Comparison of ENCODE assay signal across 9 mouse cellular contexts in the genomic region with DNA sequence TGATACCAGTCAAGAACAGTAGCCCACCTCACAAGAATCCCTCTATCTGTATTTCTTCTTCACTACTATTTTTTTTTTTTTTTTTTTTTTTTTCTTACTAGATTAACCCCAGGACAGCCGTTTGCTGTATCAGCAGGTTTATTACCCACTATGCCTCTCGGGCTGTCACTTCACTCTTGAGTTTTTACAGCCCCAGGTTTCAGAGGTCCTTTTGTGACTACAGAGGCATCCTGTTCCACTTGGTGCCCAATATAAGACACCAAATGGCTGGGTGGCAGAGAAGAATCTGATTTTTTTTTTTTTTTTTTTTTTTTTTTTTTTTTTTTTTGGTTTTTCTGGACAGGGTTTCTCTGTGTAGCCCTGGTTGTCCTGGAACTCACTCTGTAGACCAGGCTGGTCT. TPM values are rescaled to one million over a fixed set of nuclear protein-coding genes. Genes with fewer than 3 reads are reported as not detected.
A peak's percentile ranks its signal among the peaks of the same experiment; 100 is the strongest.
DNase-seq lines count a peak whose midpoint lies in the region; ATAC-seq and TF ChIP-seq lines count a peak whose summit lies in the region.
"Had no signal": no experiment of that assay in that cellular context is flagged by ENCODE, and none has a peak within 500 bp of the region (broad histone marks: within the 10 kb centered on the region; RNA-seq: fewer than 3 reads in every experiment).

No protein-coding gene starts in this region.

- no peaks in the 10 kb centered on the region; the same call in 1 of the 2 replicates for H3K9me3 ChIP-seq in liver, embryonic 13.5 days (replicated peaks)

- ATAC-seq in liver, embryonic 13.5 days (ENCODE audit: low read depth), result no peak

- WGBS in spleen, adult 2 months, result 3% methylated on average over 2 of the region's 2 CpGs
- WGBS in liver, embryonic 13.5 days (ENCODE audit: insufficient replicate concordance), result 0% methylated on average over 2 of the region's 2 CpGs

- no peaks in the 10 kb centered on the region for H3K27me3 ChIP-seq in spleen, adult 2 months (ENCODE audit: control insufficient read depth, insufficient read depth, low read length)
- H3K27me3 ChIP-seq in liver, embryonic 13.5 days, result peaks cover 66% of the 10 kb centered on the region

- H3K4me2 ChIP-seq in liver, embryonic 13.5 days, result peak overlapping the region; percentile 73

- intact Hi-C loops in gastrocnemius, adult 2 months (cut with DNase I), result no loop called here
- intact Hi-C loops in gastrocnemius, postnatal 14 days (cut with DNase I; ENCODE audit: low total_unique reads), result no loop called here

- no peak for DNase-seq in gastrocnemius, adult 2 months
- DNase-seq in gastrocnemius, postnatal 14 days, result no peak
- DNase-seq in spleen, adult 2 months (ENCODE audit: low read depth in 1 of 2, low spot score in 2 of 2), result no peak
- no peak for DNase-seq in spleen, adult 18-20 months
- no peak for DNase-seq in liver, embryonic 13.5 days
- DNase-seq in urinary bladder, postnatal 14 days (ENCODE audit: low spot score), result no peak
- no peak for DNase-seq in cerebellum, adult 18-20 months
- DNase-seq in cerebellum, adult 8-10 months, result no peak
- DNase-seq: right cerebral cortex, postnatal 4 days had no signal

- H3K9ac ChIP-seq in liver, embryonic 13.5 days, result no peak overlapping the region

- TF ChIP-seq POLR2A in spleen, adult 2 months (IDR thresholded peaks at IDR 0.05; ENCODE audit: low read depth, low read length), result no peak

- H3K4me1 ChIP-seq in spleen, adult 2 months (ENCODE audit: control insufficient read depth, insufficient read depth, insufficient read length), result 0 out of 2 replicates have a peak, but pooled peaks cover 4% of the 10 kb centered on the region
- peaks cover 16% of the 10 kb centered on the region for H3K4me1 ChIP-seq in liver, embryonic 13.5 days (replicated peaks)

- H3K36me3 ChIP-seq in spleen, adult 2 months (ENCODE audit: control insufficient read depth, insufficient read depth, low read length), result no peaks in the 10 kb centered on the region
- no peaks in the 10 kb centered on the region for H3K36me3 ChIP-seq in liver, embryonic 13.5 days

- no peak overlapping the region for H3K27ac ChIP-seq in gastrocnemius, adult 2 months
- H3K27ac ChIP-seq in spleen, adult 2 months (ENCODE audit: insufficient read depth, low read length), result no peak overlapping the region
- H3K27ac ChIP-seq in liver, embryonic 13.5 days, result no peak overlapping the region

- H3K4me3 ChIP-seq in gastrocnemius, adult 2 months, result peak overlapping the region; percentile 89
- peak overlapping the region; percentile 68; the same call in 1 of the 2 replicates for H3K4me3 ChIP-seq in spleen, adult 2 months (ENCODE audit: extremely low read depth, insufficient read depth, insufficient read length)
- H3K4me3 ChIP-seq in liver, embryonic 13.5 days (replicated peaks), result peak overlapping the region; percentile 59; the same call in 1 of the 2 replicates

- TF ChIP-seq CTCF in gastrocnemius, adult 2 months (IDR thresholded peaks at IDR 0.05), result no peak
- no peak for TF ChIP-seq CTCF in spleen, adult 2 months (IDR thresholded peaks at IDR 0.05; ENCODE audit: extremely low read depth, insufficient read depth, insufficient read length, insufficient replicate concordance)

RNA-seq across cellular contexts. Expression of a gene that starts 1.6 kb away (rescaled TPM):
- 1 to 10 TPM; 2.7 to 8.2 TPM for total RNA-seq in gastrocnemius, adult 2 months (2021)
- 1 to 10 TPM; 3.9 to 4.6 TPM for total RNA-seq in gastrocnemius, postnatal 14 days (2021)
- 1.1 and 1.4 TPM in 2 replicates for polyA plus RNA-seq in spleen, adult 2 months (2012; rRNA removed)
- 1.3 and 1.6 TPM in 2 replicates for polyA plus RNA-seq in liver, embryonic 13.5 days (2015; fragmentation: Nextera tagmentation; extraction: Ambion mirVana)

RNA-seq across cellular contexts. Expression of a gene that starts 26.4 kb away (rescaled TPM):
- 1 to 10 TPM; 4.3 to 4.4 TPM for total RNA-seq in gastrocnemius, adult 2 months (2021)
- total RNA-seq in gastrocnemius, postnatal 14 days (2021), result 1 to 10 TPM; 5.3 to 5.7 TPM
- polyA plus RNA-seq in spleen, adult 2 months (2012; rRNA removed), result 2.3 and 2.8 TPM in 2 replicates
- 18.4 and 20.7 TPM in 2 replicates for polyA plus RNA-seq in liver, embryonic 13.5 days (2015; fragmentation: Nextera tagmentation; extraction: Ambion mirVana)

RNA-seq across cellular contexts. Expression of a gene that starts 48.7 kb away (rescaled TPM):
- 10 to 100 TPM; 62.6 to 74.4 TPM for total RNA-seq in gastrocnemius, adult 2 months (2021)
- total RNA-seq in gastrocnemius, postnatal 14 days (2021), result 10 to 100 TPM; 72.2 to 76.4 TPM
- polyA plus RNA-seq in spleen, adult 2 months (2012; rRNA removed), result 4.6 and 7.0 TPM in 2 replicates
- 172 and 176 TPM in 2 replicates for polyA plus RNA-seq in liver, embryonic 13.5 days (2015; fragmentation: Nextera tagmentation; extraction: Ambion mirVana)

RNA-seq across cellular contexts. Expression of a gene that starts 48.7 kb away (rescaled TPM):
- 1 to 10 TPM; 5.1 to 5.3 TPM for total RNA-seq in gastrocnemius, adult 2 months (2021)
- 1 to 10 TPM; 4.1 to 5.9 TPM for total RNA-seq in gastrocnemius, postnatal 14 days (2021)
- 7.2 and 8.8 TPM in 2 replicates for polyA plus RNA-seq in spleen, adult 2 months (2012; rRNA removed)
- 14.1 and 16.5 TPM in 2 replicates for polyA plus RNA-seq in liver, embryonic 13.5 days (2015; fragmentation: Nextera tagmentation; extraction: Ambion mirVana)
